Mouse (Mus musculus) gastrocnemius, postnatal 25 days (tissue): ENCODE measurements at regions not wholly inside any gene's neighbourhood (a gene's known extent, or its start where the extent isn't known, plus 50 kb on each side); places are given as distances from the start of the nearest gene placed in this dataset.

ENCODE experiments used
- DNase-seq: peaks from one replicate; pipeline ENCODE4 v3.0.0; 2022

DNA sequence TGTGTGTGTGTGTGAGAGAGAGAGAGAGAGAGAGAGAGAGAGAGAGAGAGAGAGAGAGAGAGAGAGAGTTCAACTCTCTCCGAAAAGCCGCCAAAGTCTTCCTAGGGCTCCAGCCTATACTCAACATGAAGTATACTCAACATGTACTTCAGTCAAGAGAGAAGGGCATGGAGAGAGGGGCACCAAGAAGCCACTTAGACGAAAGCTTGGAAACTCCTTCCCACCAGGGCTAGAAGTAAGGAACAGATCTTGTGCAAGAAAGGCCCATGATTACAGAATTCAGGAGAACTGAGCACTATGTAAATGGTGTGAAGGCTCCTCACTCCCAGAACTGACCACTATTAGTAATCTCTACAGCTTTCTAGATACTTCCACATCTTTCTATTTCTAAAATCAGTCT, 467.4 kb upstream of the Hs6st1 start:
- no peak for DNase-seq

DNA sequence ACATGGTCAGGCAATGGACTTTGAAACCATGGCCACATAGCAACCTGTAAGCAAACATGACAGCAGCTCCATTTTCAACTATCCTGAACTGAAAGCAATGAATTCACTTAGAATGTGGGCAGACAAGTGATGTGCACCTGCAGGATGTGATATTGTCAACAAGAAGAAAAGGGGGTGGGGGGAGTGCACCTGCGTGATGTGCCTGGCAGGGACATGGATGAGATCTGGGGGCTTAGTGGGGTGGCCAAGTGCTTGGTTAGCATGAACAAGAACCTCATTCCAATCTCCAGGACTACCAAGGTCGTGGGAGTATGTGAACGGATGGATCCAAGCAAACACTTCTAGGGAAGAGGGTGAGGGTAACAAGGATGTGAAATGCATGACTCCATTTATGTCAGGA, 453.1 kb upstream of the Hs6st1 start:
- no peak for DNase-seq

DNA sequence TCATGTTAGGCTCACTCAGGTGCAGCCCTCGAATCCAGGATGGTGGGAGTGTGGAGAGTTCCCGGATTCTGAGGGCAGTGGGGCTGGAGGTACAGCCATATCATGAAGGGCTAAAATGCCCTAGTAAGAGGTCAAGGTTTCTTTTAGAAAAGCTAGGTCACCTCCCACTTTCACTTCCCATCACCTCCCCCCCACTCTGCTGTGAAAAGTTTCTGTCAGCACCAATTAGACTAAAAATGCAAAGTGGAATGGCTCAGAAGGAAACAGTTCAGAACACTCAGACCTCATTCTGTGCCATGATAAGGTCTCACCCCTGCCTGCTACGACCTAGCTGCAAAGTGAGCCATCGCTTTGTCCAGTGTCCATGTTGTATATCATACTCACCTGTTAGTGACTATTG, 448.7 kb upstream of the Hs6st1 start:
- no peak for DNase-seq

DNA sequence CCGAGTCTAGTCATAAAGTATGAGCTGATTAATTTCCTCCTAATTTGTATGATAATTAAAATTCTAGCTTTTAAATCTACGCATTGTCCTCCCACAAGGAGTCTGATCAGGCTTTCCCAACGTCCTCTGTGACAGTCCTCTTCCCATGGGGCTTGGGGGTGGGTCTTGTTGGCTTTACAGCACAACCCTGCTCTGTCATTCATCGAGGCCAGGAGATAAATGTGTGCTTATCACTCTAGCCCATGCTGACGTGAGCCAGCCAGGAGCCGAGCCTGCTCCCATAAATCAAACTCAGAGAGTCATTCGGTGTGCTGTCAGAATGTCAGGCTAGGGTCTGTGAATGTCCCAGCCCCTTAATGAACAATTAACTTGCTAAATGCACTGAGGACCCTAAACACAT, 425.6 kb upstream of the Hs6st1 start:
- no peak for DNase-seq

DNA sequence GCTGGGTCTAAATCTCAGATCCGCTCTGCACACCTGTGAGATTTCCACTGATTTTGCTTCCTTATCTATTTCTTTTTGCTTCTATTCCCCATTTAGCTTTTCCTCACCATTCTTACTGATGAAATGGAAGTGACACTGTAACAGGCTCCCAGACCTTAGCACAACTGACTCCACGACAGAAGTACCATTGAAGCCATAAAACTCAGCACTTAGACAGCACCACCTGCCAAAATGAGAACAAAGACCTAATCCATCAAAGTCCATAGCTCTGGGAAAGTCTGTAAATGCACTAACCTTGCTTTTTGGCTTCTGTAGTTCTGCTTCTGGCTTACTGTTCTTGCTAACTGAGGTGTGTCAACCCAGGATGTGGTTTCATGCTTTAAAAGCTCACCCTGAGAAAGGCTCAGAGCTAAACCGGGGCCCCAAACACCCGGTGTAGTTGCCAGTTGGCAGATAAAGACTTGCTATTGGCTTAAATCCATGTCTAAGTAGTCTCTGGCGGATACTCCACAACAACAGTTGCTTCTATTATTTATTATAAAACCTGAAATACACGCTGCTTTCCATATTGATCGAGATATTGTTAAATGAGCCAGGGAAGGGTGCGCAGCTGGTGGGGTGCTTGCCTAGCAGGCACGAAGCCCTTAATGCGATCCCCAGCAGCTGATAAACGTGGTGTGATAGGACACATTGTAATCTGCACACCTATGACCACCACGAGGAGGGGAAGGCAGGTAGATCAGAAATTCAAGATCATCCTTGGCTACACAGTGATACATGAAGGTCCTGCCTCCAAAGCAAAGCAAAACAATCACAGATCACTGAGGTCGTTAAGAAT, 414.9 kb upstream of the Hs6st1 start:
- no peak for DNase-seq

DNA sequence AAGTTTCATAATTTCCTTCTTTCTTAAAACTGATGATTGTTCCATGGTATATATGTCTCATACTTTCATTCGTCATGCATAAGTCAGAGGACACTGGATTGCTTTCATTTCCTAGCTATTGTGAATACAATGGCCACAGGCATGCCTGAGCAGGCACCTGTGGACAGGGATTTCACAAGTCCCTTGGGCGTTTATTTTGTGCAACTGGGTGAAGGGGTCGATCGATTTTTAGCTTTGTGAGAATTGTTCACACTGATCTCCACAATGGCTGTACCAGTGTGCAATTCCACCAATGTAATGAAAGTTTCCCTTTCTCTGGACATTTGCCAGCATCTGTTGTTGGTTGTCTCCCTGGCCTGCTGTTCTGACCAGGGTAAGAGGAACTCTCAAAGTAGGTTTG, 405.2 kb upstream of the Hs6st1 start:
- no peak for DNase-seq

DNA sequence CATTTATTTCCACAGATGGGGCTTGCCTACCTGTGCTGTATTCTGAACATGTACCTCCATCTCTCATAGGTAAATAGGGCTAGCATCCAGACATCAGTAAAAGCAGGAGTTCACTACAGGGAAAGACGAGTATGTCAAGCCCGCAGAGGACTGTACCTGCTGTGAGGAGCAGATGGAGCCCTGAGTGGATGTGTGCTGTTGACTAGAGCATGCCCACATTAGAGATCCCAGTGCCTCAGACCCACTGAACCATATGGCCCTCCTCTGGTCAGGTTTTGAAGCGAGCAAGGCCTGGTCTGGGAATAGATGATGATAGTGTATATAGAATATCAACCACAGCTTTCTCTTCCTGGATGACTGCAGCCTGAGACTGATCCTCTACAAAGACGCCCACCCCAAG, 394.7 kb upstream of the Hs6st1 start:
- no peak for DNase-seq

DNA sequence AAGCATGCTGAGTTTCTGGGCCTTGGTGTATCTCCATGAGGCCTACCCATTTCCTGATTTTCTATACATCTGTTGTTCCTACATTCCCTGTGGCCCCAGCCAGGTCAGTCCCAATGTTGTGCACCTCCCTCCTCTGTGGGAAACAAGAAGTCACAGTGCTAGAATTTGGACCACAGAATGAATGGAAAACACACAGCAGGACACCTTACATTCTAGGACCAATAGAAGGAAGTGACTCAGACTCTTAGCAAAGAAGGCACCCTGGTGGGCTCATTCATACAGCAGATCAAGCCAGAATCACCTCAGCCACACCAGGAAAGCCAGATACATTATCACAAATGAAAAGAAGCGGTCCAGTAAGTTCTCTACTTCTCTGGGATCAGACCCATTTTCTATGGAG, 394.2 kb upstream of the Hs6st1 start:
- DNase-seq = no peak

DNA sequence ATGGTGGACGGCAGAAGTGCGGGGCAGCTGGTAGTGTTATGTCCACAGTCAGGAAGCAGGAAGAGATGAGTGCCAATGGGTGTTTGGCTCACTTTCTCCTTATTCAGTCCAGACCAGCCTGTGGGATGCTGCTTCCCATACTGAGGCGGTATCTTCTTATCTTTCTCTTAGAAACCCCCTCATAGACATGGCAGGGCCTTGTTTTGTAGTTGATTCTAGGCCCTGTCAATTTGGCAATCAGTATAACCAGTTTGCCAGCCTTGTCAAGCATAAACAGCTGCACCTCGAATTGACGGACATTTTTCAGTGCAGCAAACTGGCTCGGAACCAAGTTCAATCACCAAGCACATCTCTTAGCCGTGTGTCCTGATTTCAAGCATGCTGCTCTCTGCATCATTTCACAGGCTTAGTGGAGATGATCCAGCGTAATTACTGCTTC, 385.7 kb upstream of the Hs6st1 start:
- DNase-seq = no peak

DNA sequence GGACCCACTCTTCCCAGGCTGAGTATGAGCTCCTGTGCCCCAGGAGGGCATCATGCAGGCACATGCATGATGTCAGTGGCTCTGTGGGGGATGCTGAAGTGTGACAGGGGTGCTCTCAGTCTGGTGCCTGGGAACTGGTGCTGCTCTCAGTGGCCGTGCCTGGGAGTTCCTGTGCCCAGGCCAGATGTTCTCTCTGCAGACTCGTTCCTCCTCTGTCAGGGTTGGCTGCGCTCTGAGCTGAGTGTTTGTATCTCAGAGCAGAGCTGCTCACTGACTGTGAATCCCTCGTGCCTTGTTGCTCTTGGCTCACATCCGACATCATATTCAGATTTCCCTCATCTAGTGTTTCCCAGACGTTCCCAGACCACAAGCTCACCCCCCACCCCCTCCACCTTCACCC, 382.5 kb upstream of the Hs6st1 start:
- no peak for DNase-seq

DNA sequence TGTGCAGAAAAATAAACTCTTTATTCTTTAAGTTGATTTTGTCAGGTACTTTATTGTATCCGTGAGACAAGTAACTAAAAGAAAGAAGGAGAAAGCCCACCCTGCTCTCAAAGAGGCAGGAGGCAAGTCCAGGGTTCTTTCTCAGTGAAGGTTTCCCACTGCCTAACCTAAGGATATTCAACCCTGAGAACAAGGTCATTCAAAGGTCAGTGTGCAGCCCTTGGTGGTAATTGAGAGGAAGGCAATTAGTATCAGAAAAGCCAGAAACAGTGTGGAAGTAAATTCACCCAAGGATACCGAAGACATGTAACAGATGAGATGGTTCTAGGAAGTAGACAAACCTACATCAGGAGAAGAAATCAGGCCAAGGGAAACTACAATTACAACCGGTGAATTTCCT, 373.9 kb upstream of the Hs6st1 start:
- DNase-seq = no peak

DNA sequence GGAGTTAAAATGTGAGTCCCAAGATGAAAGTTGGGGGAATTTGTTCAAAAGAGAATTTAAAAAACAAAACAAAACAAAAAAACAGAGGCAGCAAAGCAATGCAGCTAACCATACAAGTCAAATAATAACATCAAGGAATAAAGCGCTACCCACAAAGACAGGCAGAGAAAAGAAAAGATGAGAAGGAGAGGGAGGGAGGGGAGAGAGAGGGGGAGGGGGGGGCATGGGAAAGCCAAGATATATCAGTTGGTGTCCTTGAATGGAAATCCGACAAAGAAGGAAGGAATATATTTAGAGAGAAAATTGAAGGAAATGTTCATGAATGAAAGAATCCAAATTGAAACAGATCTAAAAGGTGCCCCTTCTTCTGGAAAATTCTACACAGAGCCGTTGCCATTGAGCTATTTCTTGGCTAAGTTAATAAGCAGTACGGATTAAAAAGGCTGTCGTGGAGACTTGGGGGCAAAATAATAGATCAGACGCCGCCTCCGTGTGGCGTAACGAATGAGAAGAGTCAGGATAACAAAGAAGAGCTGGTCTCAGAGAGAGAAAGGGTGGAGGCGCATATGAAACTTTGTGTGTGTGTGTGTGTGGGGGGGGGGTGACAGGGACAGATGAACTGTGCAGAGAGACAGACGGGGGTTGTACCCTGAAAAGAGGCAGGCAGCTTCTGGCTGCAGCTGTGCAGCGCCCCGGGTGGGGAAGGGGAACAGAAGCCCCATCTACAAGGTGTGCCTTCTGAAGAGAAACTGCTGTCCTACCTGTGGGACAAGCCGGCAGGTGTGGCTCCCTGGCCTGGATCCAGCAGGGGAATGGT, 373.2 kb upstream of the Hs6st1 start:
- DNase-seq = no peak

DNA sequence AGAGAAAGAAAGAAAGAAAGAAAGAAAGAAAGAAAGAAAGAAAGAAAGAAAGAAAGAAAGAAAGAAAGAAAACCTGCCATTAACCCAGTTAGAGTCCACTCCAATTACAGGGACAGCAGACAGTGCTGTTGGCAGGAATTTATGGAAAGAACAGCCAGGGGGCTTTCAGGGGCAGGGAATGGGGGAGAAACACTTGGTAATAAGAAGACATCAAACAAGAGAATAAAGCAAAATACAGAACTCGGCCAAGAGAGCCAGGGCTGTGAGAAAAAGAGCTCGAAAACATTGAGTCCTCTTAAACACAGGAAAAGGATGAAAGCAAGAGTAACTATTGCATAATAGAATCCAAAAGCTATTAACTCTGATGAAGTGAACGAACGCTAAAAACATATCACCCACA, 371.0 kb upstream of the Hs6st1 start:
- no peak for DNase-seq

DNA sequence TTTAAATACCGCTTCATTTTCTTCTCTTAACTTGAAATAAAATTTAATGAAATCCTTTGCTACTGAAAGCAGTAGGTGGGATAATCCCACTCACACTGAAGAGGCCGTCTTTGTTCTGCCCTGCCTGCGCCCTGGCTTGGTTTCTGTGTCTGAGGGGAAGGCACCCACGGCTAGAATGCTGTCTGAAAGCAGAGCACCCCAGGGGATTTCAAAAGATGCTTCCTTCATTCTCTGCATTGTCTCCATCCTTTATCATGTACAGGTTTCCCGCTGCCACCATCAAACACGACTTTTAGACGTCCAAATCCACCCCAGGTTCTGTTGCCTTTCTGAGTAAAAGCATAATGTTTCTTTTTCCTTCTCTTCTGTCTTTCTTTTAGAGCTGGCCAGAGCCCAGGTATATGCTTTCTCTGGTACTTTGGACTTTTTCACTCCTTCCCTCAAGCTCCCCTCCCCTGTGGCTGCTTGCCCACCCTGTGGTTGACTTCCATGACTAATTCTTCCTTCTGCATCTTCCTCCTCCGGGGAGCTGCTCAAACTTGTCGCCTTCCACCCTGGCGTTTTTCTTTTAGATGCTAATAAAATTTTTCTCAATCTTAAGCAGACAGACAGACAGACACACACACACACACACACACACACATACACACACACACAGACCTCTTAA, 370.2 kb upstream of the Hs6st1 start:
- no peak for DNase-seq

DNA sequence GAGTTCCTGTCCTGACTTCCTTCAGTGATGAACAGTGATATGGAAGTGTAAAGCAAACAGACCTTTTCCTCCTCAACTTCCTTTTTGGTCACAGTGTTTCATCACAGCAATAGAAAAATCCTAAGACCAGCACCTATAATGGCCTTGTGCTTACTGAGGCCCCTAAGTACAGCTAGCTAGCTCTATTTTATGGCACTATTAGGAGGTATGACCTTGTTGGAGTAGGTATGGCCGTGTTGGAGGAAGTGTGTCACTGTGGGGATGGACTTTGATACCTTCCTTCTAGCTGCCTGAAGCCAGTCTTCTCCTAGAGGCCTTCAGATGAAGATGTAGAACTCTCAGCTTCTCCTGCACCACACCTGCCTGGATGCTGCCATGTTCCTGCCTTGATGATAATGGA, 365.6 kb upstream of the Hs6st1 start:
- DNase-seq = no peak

DNA sequence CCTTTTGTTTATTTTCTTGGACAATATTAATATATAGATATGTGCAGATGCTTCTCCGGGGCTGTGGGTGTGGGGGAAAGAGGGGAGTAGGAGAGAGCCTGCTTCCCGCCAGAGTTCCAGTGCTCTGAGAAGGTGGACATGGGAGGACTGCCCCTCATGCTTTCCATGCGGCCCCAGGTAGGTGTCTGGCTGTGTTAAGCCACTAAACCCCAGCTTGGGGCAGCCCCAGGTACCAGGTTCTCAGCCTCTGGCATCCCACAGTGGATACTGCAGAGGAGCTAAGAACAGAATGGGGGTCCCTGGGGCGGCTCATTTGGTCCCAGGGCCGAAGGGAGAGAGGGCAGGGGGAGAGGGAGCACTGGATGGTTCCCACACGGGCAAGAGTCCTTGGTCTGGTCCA, 361.9 kb upstream of the Hs6st1 start:
- DNase-seq = no peak

DNA sequence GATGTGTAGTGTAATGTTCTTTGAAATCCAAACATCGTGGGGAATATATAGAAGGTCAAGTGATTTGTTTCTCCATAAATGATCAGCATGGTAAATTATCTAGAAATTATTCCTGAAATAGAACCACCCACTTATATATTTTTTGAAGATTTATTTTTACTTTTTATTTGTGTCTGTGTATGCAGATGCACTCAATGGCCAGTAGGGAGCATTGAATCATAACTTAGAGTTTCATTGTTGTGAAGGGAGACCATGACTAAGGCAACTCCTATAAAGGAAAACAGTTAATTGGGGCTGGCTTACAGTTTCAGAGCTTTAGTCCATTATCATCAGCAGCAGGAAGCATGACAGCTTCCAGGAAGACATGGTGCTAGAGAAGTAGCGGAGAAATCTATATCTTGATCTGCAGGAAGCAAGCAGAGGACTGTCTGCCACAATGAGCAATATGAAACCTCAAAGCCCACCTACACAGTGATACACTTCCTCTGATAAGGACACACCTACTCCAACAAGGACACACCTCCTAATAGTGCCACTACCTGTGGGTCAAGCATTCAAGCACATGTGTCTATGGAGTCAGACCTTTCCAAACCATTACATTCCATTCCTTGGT, 359.9 kb upstream of the Hs6st1 start:
- DNase-seq = no peak

DNA sequence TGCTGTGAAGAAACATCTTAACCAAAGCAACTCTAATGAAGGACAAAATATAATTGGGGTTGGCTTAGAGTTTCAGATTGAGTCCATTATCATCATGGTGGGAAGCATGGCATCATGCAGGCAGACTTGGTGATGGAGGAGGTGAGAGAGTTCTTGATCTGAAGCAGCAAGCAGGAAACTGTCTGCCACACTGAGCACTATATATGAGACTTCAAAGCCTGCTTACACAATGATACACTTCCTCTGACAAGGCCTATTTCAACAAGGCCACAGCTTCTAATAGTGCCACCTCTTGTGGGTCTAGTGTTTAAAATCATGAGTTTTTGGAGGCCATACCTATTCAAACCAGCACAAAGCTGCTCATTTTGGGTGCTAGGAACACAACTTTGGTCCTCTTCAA, 359.0 kb upstream of the Hs6st1 start:
- DNase-seq = no peak

DNA sequence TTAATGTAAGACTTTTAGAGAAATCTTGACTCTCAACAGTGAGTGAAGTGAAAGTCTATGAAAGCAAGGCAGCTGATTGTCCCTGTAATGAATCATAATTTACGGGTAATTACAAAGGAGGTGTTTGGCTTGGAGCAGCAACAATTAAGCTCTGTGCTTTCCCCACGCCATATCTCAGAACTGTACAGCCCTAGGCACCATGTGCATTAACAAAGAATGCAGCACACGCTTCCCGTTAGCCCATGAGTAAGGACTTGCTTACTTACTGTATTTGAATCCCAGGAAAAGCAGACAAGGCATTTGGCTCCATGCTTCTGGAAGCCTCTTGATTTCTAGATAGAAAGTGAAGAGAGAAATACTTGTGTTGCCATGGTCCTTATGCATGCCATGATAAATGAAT, 354.2 kb upstream of the Hs6st1 start:
- no peak for DNase-seq

DNA sequence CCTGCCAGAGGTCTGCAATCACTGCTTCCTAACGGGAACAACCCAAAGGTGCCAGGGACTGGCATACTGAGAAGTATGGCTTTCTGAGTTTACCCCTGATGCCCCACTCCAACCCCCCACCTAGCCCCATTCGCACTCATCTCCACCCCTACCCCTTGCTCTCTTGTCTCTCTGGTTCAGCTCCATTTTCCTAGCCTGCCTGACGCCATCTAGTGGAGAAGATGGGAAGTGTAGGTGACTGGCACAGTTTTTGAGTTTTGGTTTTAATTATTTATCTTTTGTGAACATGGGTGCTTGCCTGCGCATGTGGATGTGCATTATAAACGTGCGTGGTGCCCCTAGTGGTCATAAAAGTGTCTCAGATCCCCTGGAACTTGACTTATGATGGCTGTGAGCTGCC, 352.3 kb upstream of the Hs6st1 start:
- DNase-seq = no peak

DNA sequence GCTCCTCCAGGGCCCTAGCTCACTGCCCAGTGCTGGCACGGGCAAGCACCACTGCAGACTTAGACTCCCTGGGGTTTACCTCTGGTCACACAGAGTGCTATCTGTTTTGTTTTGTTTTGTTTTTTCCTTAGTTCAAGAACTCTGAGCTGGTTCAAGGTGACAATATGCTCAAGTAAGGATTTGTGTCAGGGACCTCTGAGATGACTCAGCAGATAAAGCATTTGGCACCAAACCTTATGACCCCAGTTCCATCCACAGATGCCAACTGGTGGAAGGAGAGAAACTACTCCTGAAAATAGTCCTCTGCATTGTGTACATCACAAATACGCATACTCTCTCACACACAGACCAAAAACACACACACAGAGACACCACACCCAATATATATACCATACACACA, 351.0 kb upstream of the Hs6st1 start:
- no peak for DNase-seq

DNA sequence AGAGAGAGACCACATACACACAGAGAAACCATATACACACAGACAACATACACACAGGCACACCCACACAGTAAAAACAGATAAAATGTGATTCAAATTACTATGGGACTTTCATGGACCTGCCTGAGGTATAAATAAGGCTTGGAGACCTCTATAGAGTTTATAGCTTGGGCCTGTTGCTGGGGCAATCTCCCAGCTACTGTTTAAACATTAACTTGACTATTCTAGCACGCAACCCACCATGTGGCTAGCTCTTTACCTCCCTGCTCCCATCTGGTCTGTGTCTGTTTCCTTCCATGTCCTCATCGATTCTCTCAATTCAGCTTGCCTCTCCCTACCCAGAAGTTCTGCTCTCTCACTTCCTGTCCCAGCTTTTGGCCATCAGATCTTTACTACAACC, 350.5 kb upstream of the Hs6st1 start:
- no peak for DNase-seq

DNA sequence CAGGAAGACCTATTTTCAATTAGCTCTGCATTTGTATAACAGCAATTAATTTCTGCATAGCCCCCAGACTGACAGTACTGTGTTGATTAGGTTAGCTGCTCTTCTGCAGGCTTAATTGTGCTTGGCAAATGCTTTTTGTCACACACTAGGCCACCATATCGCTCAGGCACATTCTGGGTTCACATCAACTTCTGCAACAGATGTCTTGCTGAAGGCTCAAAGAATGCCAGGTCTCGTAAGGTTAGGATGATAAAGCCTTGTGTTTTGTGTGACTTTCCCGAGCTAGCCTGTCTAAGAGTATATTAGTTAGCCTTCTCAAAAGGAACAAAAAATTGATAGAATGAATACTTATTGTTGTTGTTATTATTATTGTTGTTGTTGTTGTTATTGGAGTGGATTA, 348.1 kb upstream of the Hs6st1 start:
- DNase-seq = no peak
